Mouse (Mus musculus) forebrain, embryonic 12.5 days (tissue): Measurements from ENCODE around the gene Mmp11. TPM values are rescaled to one million over a fixed set of nuclear protein-coding genes. Genes with fewer than 3 reads are reported as not detected.

Experiments
- ATAC-seq: fragments of 200-750 bp; cut with Nextera tagmentation; 2 replicates; pipeline ENCODE4 v1.8.0; 2017; ENCODE audit warnings: moderate TSS enrichment; ENCODE audit not compliant: low FRiP score
- H3K27ac ChIP-seq: fragments of 300-500 bp; sonication (generic); 2 replicates; pipeline ENCODE4 v1.5.1; 2016; ENCODE audit warnings: mild to moderate bottlenecking
- H3K27me3 ChIP-seq: fragments of 300-500 bp; sonication (generic); 2 replicates; pipeline ENCODE4 v1.6.1; 2016; ENCODE audit warnings: mild to moderate bottlenecking
- H3K36me3 ChIP-seq: fragments of 300-500 bp; sonication (generic); replicated peaks from 2 replicates; pipeline ENCODE4 v1.6.1; 2016; ENCODE audit warnings: mild to moderate bottlenecking
- H3K4me1 ChIP-seq: fragments of 300-500 bp; sonication (generic); 2 replicates; pipeline ENCODE4 v1.6.1; 2016
- H3K4me2 ChIP-seq: fragments of 300-500 bp; sonication (generic); 2 replicates; pipeline ENCODE4 v1.6.1; 2016; ENCODE audit warnings: mild to moderate bottlenecking, moderate library complexity
- H3K4me3 ChIP-seq: fragments of 300-500 bp; sonication (generic); replicated peaks from 2 replicates; pipeline ENCODE4 v1.5.1; 2016; ENCODE audit warnings: mild to moderate bottlenecking
- H3K9ac ChIP-seq: fragments of 300-500 bp; sonication (generic); 2 replicates; pipeline ENCODE4 v1.6.1; 2016; ENCODE audit warnings: mild to moderate bottlenecking
- H3K9me3 ChIP-seq: fragments of 300-500 bp; sonication (generic); 2 replicates; pipeline ENCODE4 v1.6.1; 2016
- WGBS: fragments of 180-500 bp; shearing (Covaris S2); methylation state at CpG from one replicate; pipeline ENCODE4 v1.1.7; 2016; 5-methylcytosine and 5-hydroxymethylcytosine counted together
- polyA plus RNA-seq: library from polyadenylated mRNA; unstranded; fragments of >200 nt; fragmentation: Nextera tagmentation; extraction: Ambion mirVana; gene quantifications from 2 replicates; pipeline ENCODE4 v1.2.1, GENCODE M21; 2016

Gene Mmp11
- polyA plus RNA-seq, 1 experiment from 2014 or later: 33.3 TPM

GRCm38 (mm10) chr10:75932081-75932678 lies 4.1 kb downstream of the Mmp11 start:
- Histone ChIP-seq H3K27ac (peak overlapping the region; percentile 14), H3K27me3 (peaks cover 76% of the 10 kb centered on the region)

GRCm38 (mm10) chr10:75931311-75931710 lies 5.0 kb downstream of the Mmp11 start:
- 23% methylated on average over 7 of the region's 7 CpGs for WGBS
- Histone ChIP-seq H3K36me3 (peaks cover 14% of the 10 kb centered on the region), H3K9ac (peak overlapping the region; percentile 86), H3K27ac (no peak overlapping the region), H3K27me3 (peaks cover 68% of the 10 kb centered on the region), H3K4me2 (peak overlapping the region; percentile 92), H3K4me3 (peak overlapping the region; percentile 57), H3K9me3 (no peaks in the 10 kb centered on the region), H3K4me1 (peaks cover 48% of the 10 kb centered on the region)
- no peak for ATAC-seq

More at GRCm38 (mm10) chr10:75932081-75932678, 4.1 kb downstream of the Mmp11 start:
- peaks cover 48% of the 10 kb centered on the region for H3K4me1 ChIP-seq
- peak; percentile 74 for ATAC-seq
- H3K9me3 ChIP-seq: no peaks in the 10 kb centered on the region
- H3K36me3 ChIP-seq: peaks cover 10% of the 10 kb centered on the region
- under 1% methylated on average over 35 of the region's 44 CpGs for WGBS
- H3K4me2 ChIP-seq: peak overlapping the region; percentile 92
- peak overlapping the region; percentile 57 for H3K4me3 ChIP-seq
- peak overlapping the region; percentile 86 for H3K9ac ChIP-seq

- no peak overlapping the region for H3K4me2 ChIP-seq
Measured at GRCm38 (mm10) chr10:75930304-75930703, 6.0 kb downstream of the Mmp11 start.

GRCm38 (mm10) chr10:75926396-75926795 lies 9.9 kb downstream of the Mmp11 start:
- Histone ChIP-seq H3K27ac (no peak overlapping the region), H3K27me3 (peaks cover 23% of the 10 kb centered on the region), H3K4me3 (no peak overlapping the region), H3K4me2 (no peak overlapping the region), H3K9me3 (no peaks in the 10 kb centered on the region), H3K36me3 (peaks cover 27% of the 10 kb centered on the region), H3K9ac (no peak overlapping the region), H3K4me1 (peaks cover 29% of the 10 kb centered on the region)
- WGBS: 76% methylated on average over 13 of the region's 13 CpGs
- no peak for ATAC-seq

More at GRCm38 (mm10) chr10:75930304-75930703, 6.0 kb downstream of the Mmp11 start:
- Histone ChIP-seq H3K4me1 (peaks cover 38% of the 10 kb centered on the region), H3K27me3 (peaks cover 57% of the 10 kb centered on the region), H3K9ac (no peak overlapping the region), H3K27ac (no peak overlapping the region), H3K9me3 (no peaks in the 10 kb centered on the region), H3K4me3 (no peak overlapping the region), H3K36me3 (peaks cover 20% of the 10 kb centered on the region)
- 38% methylated on average over 6 of the region's 6 CpGs for WGBS
- no peak for ATAC-seq

- no peak overlapping the region for H3K4me3 ChIP-seq
- H3K9me3 ChIP-seq: no peaks in the 10 kb centered on the region
- WGBS: 52% methylated on average over 2 of the region's 2 CpGs
- H3K27ac ChIP-seq: no peak overlapping the region
- no peak for ATAC-seq
- no peak overlapping the region for H3K9ac ChIP-seq
- H3K27me3 ChIP-seq: peaks cover 6% of the 10 kb centered on the region; the same call in 1 of the 2 replicates
- no peak overlapping the region for H3K4me2 ChIP-seq
- peaks cover 25% of the 10 kb centered on the region for H3K4me1 ChIP-seq
- H3K36me3 ChIP-seq: peaks cover 27% of the 10 kb centered on the region
Measured at GRCm38 (mm10) chr10:75924324-75924723, 12.0 kb downstream of the Mmp11 start.

GRCm38 (mm10) chr10:75921726-75922560 lies 14.4 kb downstream of the Mmp11 start:
- Histone ChIP-seq H3K36me3 (peaks cover 30% of the 10 kb centered on the region), H3K27me3 (no peaks in the 10 kb centered on the region), H3K9me3 (no peaks in the 10 kb centered on the region), H3K4me3 (peak overlapping the region; percentile 85), H3K27ac (peak overlapping the region; percentile 96), H3K4me2 (peak overlapping the region; percentile 80), H3K4me1 (peaks cover 39% of the 10 kb centered on the region), H3K9ac (peak overlapping the region; percentile 98)
- 4% methylated on average over 22 of the region's 22 CpGs for WGBS
- peak; percentile 60 for ATAC-seq

- H3K27ac ChIP-seq: peak within 1 kb of the TSS; percentile 96
- H3K36me3 ChIP-seq: peaks cover 36% of the 10 kb centered on the region
- H3K4me3 ChIP-seq: peak within 1 kb of the TSS; percentile 85
- H3K4me1 ChIP-seq: peaks cover 39% of the 10 kb centered on the region
- H3K9ac ChIP-seq: peak within 1 kb of the TSS; percentile 98
- WGBS: under 1% methylated on average over 76 of the region's 76 CpGs
- peak; percentile 93 for ATAC-seq
- H3K4me2 ChIP-seq: peak within 1 kb of the TSS; percentile 80
- H3K9me3 ChIP-seq: no peaks in the 10 kb centered on the region
- H3K27me3 ChIP-seq: no peaks in the 10 kb centered on the region
Measured at GRCm38 (mm10) chr10:75921026-75921725, 15.1 kb downstream of the Mmp11 start, which contains the start of gene Smarcb1. Gene Smarcb1, minus strand, starts transcription at chr10:75921617.

- H3K36me3 ChIP-seq: peaks cover 48% of the 10 kb centered on the region
- H3K9ac ChIP-seq: no peak overlapping the region
- peaks cover 39% of the 10 kb centered on the region for H3K4me1 ChIP-seq
- no peaks in the 10 kb centered on the region for H3K9me3 ChIP-seq
- ATAC-seq: no peak
- H3K4me3 ChIP-seq: no peak overlapping the region
- H3K27me3 ChIP-seq: no peaks in the 10 kb centered on the region
- peak overlapping the region; percentile 0; the same call in 1 of the 2 replicates for H3K4me2 ChIP-seq
- WGBS: 89% methylated on average over 5 of the region's 5 CpGs
- H3K27ac ChIP-seq: no peak overlapping the region
Measured at GRCm38 (mm10) chr10:75919026-75919425, 17.3 kb downstream of the Mmp11 start.

GRCm38 (mm10) chr10:75916840-75917239 lies 19.5 kb downstream of the Mmp11 start:
- Histone ChIP-seq H3K27me3 (no peaks in the 10 kb centered on the region), H3K9me3 (no peaks in the 10 kb centered on the region), H3K9ac (no peak overlapping the region), H3K27ac (no peak overlapping the region), H3K4me3 (no peak overlapping the region), H3K36me3 (peaks cover 56% of the 10 kb centered on the region), H3K4me2 (no peak overlapping the region), H3K4me1 (peaks cover 28% of the 10 kb centered on the region)
- WGBS: 88% methylated on average over 8 of the region's 8 CpGs
- no peak for ATAC-seq

GRCm38 (mm10) chr10:75915557-75915956 lies 20.7 kb downstream of the Mmp11 start:
- WGBS: 92% methylated on average over 7 of the region's 7 CpGs
- ATAC-seq: no peak
- peaks cover 68% of the 10 kb centered on the region for H3K36me3 ChIP-seq

GRCm38 (mm10) chr10:75913013-75913589 lies 23.2 kb downstream of the Mmp11 start:
- H3K4me2 ChIP-seq: no peak overlapping the region
- H3K9ac ChIP-seq: no peak overlapping the region
- peaks cover 2% of the 10 kb centered on the region for H3K4me1 ChIP-seq
- WGBS: 79% methylated on average over 6 of the region's 6 CpGs
- H3K9me3 ChIP-seq: no peaks in the 10 kb centered on the region
- H3K27ac ChIP-seq: no peak overlapping the region
- no peaks in the 10 kb centered on the region for H3K27me3 ChIP-seq
- ATAC-seq: no peak
- no peak overlapping the region for H3K4me3 ChIP-seq
- H3K36me3 ChIP-seq: peaks cover 80% of the 10 kb centered on the region

More at GRCm38 (mm10) chr10:75915557-75915956, 20.7 kb downstream of the Mmp11 start:
- Histone ChIP-seq H3K27me3 (no peaks in the 10 kb centered on the region), H3K9ac (no peak overlapping the region), H3K4me1 (peaks cover 25% of the 10 kb centered on the region), H3K4me3 (no peak overlapping the region), H3K27ac (no peak overlapping the region), H3K9me3 (no peaks in the 10 kb centered on the region), H3K4me2 (no peak overlapping the region)

GRCm38 (mm10) chr10:75910698-75911097 lies 25.6 kb downstream of the Mmp11 start:
- no peaks in the 10 kb centered on the region for H3K9me3 ChIP-seq
- H3K4me1 ChIP-seq: no peaks in the 10 kb centered on the region
- H3K27me3 ChIP-seq: no peaks in the 10 kb centered on the region
- H3K36me3 ChIP-seq: peaks cover 83% of the 10 kb centered on the region
- no peak for ATAC-seq
- no peak overlapping the region for H3K9ac ChIP-seq
- no peak overlapping the region for H3K4me2 ChIP-seq
- no peak overlapping the region for H3K4me3 ChIP-seq
- H3K27ac ChIP-seq: no peak overlapping the region
- 86% methylated on average over 2 of the region's 2 CpGs for WGBS
